Mouse (Mus musculus): ENCODE data around the gene Cxcl10.

Gene Cxcl10

DNA sequence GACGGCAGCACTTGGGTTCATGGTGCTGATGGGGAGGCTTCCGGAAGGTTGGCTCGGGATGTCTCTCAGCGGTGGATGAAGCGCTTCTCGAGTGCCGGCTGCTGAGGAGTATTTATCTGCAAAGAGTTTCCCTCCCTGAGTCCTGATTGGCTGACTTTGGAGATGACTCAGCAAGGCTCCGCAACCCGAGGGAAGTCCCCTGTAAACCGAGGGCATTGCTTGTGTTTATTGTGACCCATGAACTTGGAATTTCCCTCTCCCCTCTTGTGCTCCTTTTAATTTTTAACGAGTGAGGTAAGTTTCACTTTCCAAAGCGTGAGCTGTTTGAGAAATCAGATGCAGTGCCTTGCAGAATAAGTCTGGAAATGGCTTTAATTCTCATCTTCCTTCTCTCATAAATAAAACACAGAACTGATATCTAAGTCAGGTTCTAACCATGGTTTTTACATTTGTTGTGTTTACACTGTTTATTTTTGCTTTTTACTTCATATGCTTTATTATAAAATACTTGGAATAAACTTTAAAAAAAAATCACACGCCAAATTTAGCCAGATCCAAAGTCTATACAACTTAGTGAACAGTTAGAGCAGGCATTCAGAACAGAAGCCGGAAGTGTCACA, at the start of gene Cxcl10:
Gene Cxcl10 (minus strand): TSS at position 96 of the 620 bp plus-strand sequence.
- DNase-seq (ENCODE audit: low read depth, low spot score) = peak; percentile 82

DNA sequence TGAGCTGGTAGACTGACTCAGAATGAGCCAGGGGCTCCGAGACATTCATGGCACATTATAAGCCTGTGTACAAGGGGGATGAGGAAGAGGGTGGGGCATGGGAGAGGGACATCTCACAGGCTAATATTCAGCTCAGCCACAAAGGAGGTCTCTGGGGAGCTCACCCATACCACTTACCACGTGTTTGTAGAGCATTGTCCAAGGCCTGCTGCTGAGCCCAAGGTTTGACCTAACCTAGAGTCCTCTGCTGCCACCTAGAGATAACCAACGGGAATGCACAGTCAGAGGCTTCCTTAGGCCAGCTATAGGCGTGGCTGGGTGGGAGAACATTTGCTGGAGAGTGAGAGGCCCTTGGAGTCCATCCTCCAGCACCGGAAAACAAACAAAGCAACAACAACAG, 49.5 kb upstream of the Cxcl10 start:
- DNase-seq (ENCODE audit: low read depth, low spot score) = peak; percentile 90

GRCm38 (mm10) chr5:92396476-92396875, 47.8 kb upstream of the Cxcl10 start:
- DNase-seq (ENCODE audit: low read depth, low spot score) = no peak

- no peak for DNase-seq (ENCODE audit: low read depth, low spot score)
Measured at GRCm38 (mm10) chr5:92395764-92396163, 47.1 kb upstream of the Cxcl10 start.

GRCm38 (mm10) chr5:92393863-92394262, 45.2 kb upstream of the Cxcl10 start:
- no peak for DNase-seq (ENCODE audit: low read depth, low spot score)

DNA sequence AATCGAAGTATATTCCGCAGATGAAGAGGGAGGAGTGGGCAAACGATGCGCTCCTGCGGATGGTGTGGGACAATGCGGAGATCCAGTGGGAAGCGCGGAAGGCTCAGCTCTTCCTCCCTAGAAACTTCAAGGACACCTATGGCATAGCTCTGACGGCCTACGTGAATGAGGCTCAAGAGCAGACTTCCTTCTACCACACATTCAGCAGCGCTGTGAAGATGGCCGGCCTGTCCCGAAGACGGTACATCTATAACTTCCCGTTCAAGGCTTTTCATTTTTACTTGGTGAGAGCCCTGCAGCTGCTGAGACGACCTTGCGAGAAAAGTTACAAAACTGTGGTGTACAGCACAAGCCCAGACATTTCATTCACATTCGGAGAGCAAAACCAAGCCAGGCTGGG, 43.9 kb upstream of the Cxcl10 start:
- DNase-seq (ENCODE audit: low read depth, low spot score) = no peak

DNA sequence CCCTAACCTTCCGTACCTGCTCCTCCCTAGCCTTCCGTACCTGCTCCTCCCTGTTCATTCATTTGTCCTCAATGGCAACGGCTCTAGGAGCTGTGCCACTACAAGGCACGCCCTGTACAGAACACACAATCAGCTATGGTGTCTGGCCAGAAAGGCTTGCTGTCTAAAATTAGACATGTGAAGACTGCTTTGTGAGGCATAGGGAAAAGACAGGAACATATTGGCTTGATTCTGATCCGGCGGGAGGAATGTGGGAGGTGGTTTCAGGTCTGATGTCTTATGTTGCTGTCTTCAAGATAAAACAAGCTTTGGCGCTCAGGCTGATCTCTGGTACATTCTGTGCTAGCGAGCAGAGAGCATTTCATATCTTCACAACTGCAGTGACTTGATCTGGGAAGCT, 41.9 kb upstream of the Cxcl10 start:
- DNase-seq (ENCODE audit: low read depth, low spot score) = no peak

DNA sequence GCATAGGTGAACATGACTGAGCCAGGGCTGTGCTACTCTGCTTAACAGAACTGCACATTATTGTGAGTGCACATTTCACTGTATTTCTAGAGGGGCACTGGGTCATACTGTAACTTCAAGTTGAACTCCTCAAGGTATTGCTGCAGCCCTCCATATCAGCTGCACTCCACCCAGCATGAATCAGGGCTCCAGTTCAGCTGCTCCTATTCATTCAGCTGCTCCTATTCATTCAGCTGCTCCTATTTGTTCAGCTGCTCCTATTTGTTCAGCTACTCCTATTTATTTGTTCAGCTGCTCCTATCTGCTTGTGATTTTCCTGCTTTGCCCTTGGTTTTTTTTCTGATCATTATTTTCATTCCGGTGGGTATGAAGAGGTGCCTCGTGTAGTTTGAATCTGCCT, 41.3 kb upstream of the Cxcl10 start:
- DNase-seq (ENCODE audit: low read depth, low spot score) = no peak

GRCm38 (mm10) chr5:92387433-92387832, 38.7 kb upstream of the Cxcl10 start:
- DNase-seq (ENCODE audit: low read depth, low spot score) = no peak

DNA sequence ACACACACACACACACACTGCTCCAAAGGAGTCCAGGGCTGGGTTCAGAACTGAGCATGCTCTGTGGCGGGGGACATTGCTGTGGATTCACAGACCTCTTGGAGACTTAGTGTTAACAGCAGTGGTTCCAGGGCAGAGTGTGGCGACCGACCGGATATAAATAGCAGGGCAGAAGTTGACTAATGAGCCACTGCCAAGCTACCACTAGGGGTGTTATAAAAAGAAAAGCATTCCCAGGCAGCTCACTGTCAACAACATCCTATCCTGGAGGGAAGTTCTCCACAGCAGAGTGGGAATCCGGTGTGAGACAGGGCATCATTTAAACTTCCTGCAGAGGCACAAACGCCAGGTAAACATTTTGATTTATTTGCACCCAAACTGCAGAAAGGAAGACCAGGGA, 38.0 kb upstream of the Cxcl10 start:
- peak; percentile 45 for DNase-seq (ENCODE audit: low read depth, low spot score)

GRCm38 (mm10) chr5:92386102-92386501, 37.4 kb upstream of the Cxcl10 start:
- DNase-seq (ENCODE audit: low read depth, low spot score) = no peak

DNA sequence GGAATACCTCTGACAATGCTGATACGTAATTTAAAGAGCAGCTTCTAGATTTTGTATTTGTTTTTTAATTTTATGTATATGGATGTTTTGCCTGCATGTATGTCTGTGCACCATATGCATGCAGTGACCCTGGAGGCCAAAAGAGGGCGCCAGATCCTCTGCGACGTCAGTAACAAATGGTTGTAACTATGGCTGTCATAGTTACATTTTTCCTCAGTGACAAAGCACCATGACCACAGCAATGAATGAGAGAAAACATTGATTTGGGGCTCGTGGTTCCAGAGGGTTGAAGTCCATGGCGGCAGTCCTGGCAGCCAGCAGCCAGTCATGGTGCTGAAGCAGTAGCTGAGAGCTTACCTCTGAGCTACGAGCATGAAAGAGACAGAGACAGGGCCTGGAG, 36.2 kb upstream of the Cxcl10 start:
- peak; percentile 51 for DNase-seq (ENCODE audit: low read depth, low spot score)

GRCm38 (mm10) chr5:92383747-92384146, 35.1 kb upstream of the Cxcl10 start:
- DNase-seq (ENCODE audit: low read depth, low spot score) = no peak

- no peak for DNase-seq (ENCODE audit: low read depth, low spot score)
Measured at GRCm38 (mm10) chr5:92382349-92382679, 33.6 kb upstream of the Cxcl10 start.

DNA sequence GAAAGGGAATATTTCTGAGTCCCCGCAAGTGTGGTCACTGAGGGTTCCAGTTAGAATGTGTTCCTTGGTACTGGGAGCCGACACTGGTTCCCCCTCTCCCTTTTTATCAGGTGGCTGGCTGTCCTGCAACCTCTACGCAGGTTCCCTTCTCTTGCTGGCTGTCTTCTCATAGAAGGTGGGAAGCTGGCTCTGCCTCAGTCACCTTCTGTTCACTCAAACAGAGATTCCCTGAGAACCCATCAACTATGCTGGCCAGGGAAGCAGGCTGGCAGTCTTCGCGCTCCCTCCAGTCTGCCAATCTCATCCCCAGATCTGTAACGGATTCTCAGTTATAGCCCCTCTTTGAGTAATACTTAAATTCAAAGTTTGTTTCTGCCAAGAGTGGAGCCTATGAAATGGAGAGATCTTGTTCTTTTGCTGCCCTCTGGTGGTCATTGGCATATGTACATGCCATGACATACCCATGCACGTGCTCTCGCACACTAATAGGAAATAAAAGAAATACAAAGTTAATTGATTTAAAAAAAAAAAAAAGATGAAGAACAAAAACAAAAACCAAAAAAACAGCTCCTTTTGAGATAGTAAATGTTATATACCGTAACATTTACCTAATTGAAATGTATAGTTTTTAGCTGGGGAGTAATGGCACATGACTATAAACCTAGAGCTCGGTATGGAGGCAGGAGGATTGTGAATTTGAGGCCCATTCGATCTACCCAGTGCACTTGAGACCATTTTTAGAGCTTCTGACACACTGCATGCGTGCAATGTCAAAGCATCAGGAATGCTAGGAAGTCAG, 33.1 kb upstream of the Cxcl10 start:
- peak; percentile 81 for DNase-seq (ENCODE audit: low read depth, low spot score)

GRCm38 (mm10) chr5:92376795-92377405, 28.2 kb upstream of the Cxcl10 start:
- DNase-seq (ENCODE audit: low read depth, low spot score) = no peak

DNA sequence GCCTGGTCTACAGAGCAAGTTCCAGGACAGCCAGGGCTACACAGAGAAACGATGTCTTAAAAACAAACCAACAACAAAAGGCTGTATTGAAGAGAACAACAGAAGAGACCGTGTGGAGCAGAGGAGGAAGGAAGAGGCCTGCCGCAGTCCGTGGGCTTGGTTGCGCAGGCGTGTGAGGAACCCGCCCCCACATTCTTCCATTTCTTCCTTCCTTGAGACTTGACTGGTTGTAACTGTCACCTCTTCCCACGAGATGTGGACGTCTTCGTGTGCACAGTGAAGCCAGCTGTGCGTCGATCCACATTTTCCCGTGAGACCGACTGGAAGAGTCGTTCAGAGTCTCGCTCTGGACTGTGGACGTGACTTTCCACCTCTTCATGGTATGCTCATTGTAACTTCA, 26.7 kb upstream of the Cxcl10 start:
- DNase-seq (ENCODE audit: low read depth, low spot score) = peak; percentile 30

DNA sequence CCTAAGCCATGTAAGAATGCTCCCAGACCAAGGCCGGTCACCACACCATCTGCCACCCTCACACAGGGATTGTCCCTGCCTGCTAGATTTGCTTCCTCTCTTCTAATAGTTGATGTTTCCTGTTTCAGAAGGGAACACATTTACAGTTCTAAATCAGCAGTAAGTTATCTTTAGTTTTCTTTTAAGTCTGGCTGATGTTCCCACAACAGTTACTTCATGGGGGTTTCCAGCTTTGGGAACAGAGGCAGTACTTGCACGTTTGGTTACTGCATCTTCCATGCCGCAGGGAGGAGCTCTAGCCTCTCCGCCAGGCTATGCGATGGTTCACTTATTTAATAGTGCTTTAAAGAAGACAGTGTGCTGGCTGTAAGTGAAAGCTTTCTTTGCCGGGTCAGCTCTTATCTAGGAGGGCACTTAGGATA, 26.0 kb upstream of the Cxcl10 start:
- DNase-seq (ENCODE audit: low read depth, low spot score) = no peak

GRCm38 (mm10) chr5:92372605-92373004, 23.9 kb upstream of the Cxcl10 start:
- DNase-seq (ENCODE audit: low read depth, low spot score) = no peak

GRCm38 (mm10) chr5:92371361-92371976, 22.8 kb upstream of the Cxcl10 start:
- no peak for DNase-seq (ENCODE audit: low read depth, low spot score)

DNA sequence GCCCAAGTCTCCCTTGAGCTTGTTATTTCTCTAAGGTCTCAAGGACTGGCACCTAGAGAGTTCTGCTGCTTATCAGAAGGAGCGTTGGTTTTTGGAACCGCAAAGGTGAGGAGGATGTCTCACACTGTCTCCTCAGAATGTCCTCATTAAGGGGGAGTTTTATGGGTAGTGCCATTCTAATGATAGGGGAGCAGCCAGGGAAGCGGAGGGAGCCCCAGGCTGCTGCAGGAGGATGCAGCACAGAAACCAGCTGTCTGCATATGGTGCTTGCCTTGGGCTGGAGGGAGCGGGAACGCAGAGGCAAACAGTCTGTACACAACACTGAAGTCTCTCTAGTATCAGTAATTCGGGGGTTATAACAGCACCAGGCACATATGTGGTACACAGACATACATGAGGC, 22.2 kb upstream of the Cxcl10 start:
- no peak for DNase-seq (ENCODE audit: low read depth, low spot score)

GRCm38 (mm10) chr5:92370392-92370791, 21.7 kb upstream of the Cxcl10 start:
- DNase-seq (ENCODE audit: low read depth, low spot score) = no peak
